Mouse (Mus musculus) bone marrow, adult 2 months (tissue): ENCODE results near the gene Tubgcp6.

Source experiments
- CTCF ChIP-seq: fragments of 200-500 bp; IDR thresholded peaks from 2 replicates; pipeline ENCODE4 v1.5.1; 2011; ENCODE audit warnings: low read length, control low read depth; ENCODE audit not compliant: control insufficient read depth, insufficient read depth
- POLR2A ChIP-seq: fragments of 200-500 bp; IDR thresholded peaks from 2 replicates; pipeline ENCODE4 v1.6.1; 2011; ENCODE audit warnings: low read depth, mild to moderate bottlenecking, control low read depth, low read length, borderline replicate concordance; ENCODE audit not compliant: control insufficient read depth

DNA sequence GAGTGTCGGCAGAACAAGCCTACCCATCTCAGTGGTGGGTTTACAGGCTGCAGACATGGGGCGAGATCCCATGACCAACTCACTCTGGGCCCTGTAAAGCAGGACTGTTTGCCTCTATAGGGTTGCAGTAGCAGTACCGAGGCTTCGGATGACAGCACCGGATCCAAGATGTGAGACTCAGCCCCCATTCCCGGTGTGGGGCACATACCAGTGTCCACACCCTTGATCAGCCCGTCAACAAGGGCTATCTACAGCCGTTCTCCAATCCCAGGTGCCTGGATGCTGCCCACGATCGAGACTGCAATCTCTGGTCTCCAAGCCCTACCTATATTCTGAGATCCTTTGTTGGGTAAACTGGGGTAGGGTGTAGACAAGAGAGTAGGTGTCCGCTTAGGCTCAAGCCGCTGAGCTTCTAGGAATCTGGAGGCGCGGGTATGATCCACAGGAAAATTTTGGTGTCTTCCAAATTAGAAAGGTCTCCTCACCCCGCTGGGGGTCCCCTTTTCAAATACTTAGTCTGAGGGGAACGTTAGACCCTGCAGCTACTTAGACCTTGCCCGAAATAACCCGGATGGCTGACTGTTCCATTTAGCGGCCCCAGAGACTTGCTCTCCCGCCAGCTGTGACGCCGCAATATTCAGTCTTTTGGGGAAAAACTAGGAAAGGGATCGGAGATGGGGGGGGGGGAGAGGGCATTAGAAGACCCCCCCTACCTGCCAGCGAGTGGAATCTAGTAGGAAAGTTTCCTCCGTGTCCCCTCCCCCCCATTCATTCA is 25.8 kb upstream of the Tubgcp6 start:
- TF ChIP-seq POLR2A (no peak), CTCF (no peak)
